Mouse (Mus musculus): ENCODE measurements at regions not wholly inside any gene's neighbourhood (a gene's known extent, or its start where the extent isn't known, plus 50 kb on each side); places are given as distances from the start of the nearest gene placed in this dataset.
A peak's percentile ranks its signal among the peaks of the same experiment; 100 is the strongest.
"Not testable (repeated sequence)": the region's sequence is repeated elsewhere in the genome, so short reads cannot be mapped to it uniquely, and the experiment has no call there.

DNA sequence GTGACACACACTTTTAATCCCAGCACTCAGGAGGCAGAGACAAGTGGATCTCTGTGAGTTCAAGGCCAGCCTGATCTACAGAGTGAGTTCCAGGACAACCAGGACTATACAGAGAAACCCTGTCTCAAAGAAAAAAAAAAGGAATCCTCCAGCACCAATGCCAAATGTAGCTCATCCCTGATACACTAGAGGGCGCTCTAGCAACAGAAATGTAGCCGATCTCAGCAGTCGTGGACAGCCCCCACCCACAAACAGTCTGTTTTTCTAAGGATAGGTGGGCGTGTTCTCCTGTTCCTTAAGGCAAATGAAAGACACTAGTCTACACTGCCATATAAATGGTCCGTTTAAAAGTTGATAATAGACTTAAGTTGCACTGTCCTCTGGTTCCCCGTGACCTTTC, 2447.9 kb upstream of the Gm8797 start:
- ATAC-seq (ENCODE audit: low read depth); H3K27ac ChIP-seq (ENCODE audit: low read depth, low read length); H3K9me3 ChIP-seq (ENCODE audit: control insufficient read depth, low read length); H3K9ac ChIP-seq (replicated peaks; ENCODE audit: low read depth, low read length); H3K4me1 ChIP-seq (ENCODE audit: control insufficient read depth, insufficient read depth, low read length); H3K36me3 ChIP-seq (ENCODE audit: control insufficient read depth, insufficient read depth, low read length); H3K27me3 ChIP-seq (ENCODE audit: control insufficient read depth, insufficient read depth, low read length); H3K4me3 ChIP-seq (ENCODE audit: low read depth, low read length); H3K4me2 ChIP-seq (ENCODE audit: low read depth, low read length): not testable (repeated sequence)
- 34% methylated on average over 6 of the region's 6 CpGs for WGBS

DNA sequence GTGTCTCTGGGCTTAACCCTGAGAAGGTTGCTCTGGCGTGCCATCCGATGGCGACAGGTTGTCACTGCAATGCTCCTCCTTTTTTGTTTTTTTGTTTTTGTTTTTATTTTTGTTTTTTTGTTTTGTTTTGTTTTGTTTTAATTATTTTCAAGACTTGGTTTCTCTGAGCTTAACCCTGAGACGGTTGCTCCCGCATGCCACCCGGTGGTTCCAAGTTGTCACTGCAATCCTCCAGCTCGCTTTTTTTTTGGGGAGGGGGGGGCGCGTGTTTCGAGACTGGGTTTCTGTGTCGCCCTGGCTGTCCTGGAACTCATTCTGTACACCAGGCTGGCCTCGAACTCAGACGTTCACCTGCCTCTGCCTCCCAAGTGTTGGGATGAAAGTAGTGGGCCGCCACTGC, 2442.1 kb upstream of the Gm8797 start:
- Histone ChIP-seq H3K36me3 (ENCODE audit: control insufficient read depth, insufficient read depth, low read length) (no peaks in the 10 kb centered on the region), H3K27me3 (ENCODE audit: control insufficient read depth, insufficient read depth, low read length) (no peaks in the 10 kb centered on the region), H3K9ac (replicated peaks; ENCODE audit: low read depth, low read length) (no peak overlapping the region), H3K4me2 (ENCODE audit: low read depth, low read length) (peak overlapping the region; percentile 22; the same call in 1 of the 2 replicates), H3K9me3 (ENCODE audit: control insufficient read depth, low read length) (no peaks in the 10 kb centered on the region), H3K4me3 (ENCODE audit: low read depth, low read length) (no peak overlapping the region), H3K27ac (ENCODE audit: low read depth, low read length) (no peak overlapping the region), H3K4me1 (ENCODE audit: control insufficient read depth, insufficient read depth, low read length) (no peaks in the 10 kb centered on the region)
- no peak for ATAC-seq (ENCODE audit: low read depth)
- WGBS = 48% methylated on average over 14 of the region's 14 CpGs

DNA sequence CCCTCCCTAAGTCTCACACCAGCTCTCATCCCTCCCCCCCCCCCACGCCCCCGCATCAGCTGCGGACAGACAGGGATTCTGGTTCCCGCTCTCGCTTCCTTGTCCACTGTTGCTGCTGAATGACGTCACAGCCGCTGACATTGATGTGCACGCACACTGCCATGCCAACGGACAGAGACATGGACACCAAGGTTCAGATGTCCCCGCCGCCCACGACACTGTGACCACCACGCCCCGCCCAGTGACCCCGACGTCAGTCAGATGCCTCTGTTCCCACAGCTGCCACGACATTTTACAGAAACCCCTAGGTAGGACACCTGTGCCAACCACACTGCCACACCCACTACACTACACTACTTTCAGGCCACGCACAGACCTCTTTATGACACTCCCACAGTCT, 2441.6 kb upstream of the Gm8797 start:
- Histone ChIP-seq H3K27ac (ENCODE audit: low read depth, low read length) (no peak overlapping the region), H3K4me1 (ENCODE audit: control insufficient read depth, insufficient read depth, low read length) (no peaks in the 10 kb centered on the region), H3K4me3 (ENCODE audit: low read depth, low read length) (no peak overlapping the region), H3K27me3 (ENCODE audit: control insufficient read depth, insufficient read depth, low read length) (no peaks in the 10 kb centered on the region), H3K9ac (replicated peaks; ENCODE audit: low read depth, low read length) (no peak overlapping the region), H3K4me2 (ENCODE audit: low read depth, low read length) (peak overlapping the region; percentile 22; the same call in 1 of the 2 replicates), H3K9me3 (ENCODE audit: control insufficient read depth, low read length) (no peaks in the 10 kb centered on the region), H3K36me3 (ENCODE audit: control insufficient read depth, insufficient read depth, low read length) (no peaks in the 10 kb centered on the region)
- 0 out of 2 replicates have a peak, but pooled peaks have one; percentile 31 for ATAC-seq (ENCODE audit: low read depth)
- WGBS = 58% methylated on average over 18 of the region's 18 CpGs

DNA sequence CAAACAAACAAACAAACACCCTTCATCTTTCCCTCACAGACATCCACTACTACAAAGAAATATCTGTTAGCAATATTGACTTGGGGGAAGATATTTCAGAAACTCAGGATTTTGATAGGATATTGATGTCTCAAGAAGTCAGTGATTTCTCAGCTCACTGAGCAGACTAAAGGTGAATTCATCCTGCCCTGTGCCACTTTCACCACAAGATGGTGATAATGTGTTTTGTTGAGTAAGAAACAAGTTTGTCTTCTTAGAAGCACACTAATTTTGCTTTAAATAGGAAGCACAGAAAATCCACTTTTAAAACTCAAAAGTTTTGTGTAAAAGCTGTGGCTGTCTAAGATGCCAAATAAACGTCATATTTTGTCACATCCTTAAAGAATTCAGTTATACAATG, 2439.8 kb upstream of the Gm8797 start:
- H3K27me3 ChIP-seq (ENCODE audit: control insufficient read depth, insufficient read depth, low read length) = no peaks in the 10 kb centered on the region
- H3K4me1 ChIP-seq (ENCODE audit: control insufficient read depth, insufficient read depth, low read length) = no peaks in the 10 kb centered on the region
- WGBS = 38% methylated on average over 1 of the region's 1 CpGs
- H3K9me3 ChIP-seq (ENCODE audit: control insufficient read depth, low read length) = no peaks in the 10 kb centered on the region
- H3K36me3 ChIP-seq (ENCODE audit: control insufficient read depth, insufficient read depth, low read length) = no peaks in the 10 kb centered on the region
- H3K9ac ChIP-seq (replicated peaks; ENCODE audit: low read depth, low read length) = no peak overlapping the region
- H3K4me2 ChIP-seq (ENCODE audit: low read depth, low read length) = no peak overlapping the region
- H3K4me3 ChIP-seq (ENCODE audit: low read depth, low read length) = no peak overlapping the region
- H3K27ac ChIP-seq (ENCODE audit: low read depth, low read length) = no peak overlapping the region
- ATAC-seq (ENCODE audit: low read depth) = no peak

DNA sequence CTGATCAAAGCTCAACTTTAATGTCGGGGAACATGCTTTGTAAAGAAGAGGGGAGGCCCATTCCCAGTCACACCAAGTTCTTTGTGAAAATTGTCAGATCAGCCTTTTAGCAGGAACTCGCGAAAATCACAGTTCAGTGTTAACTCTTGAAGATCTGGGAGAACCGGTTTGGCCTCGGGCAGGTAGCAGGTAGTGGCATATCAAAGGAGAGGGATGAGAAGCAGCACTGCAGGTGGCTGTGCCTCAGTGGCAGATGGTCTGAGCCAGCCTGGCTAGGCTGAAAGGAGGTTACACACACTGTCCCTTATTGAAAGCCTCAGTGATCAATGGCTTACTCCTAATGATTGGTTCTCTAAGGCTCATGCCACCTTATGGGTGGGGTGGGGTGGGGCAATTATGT, 2401.0 kb upstream of the Gm8797 start:
- 31% methylated on average over 5 of the region's 5 CpGs for WGBS
- no peak overlapping the region for H3K4me2 ChIP-seq (ENCODE audit: low read depth, low read length)
- H3K4me1 ChIP-seq (ENCODE audit: control insufficient read depth, insufficient read depth, low read length) = no peaks in the 10 kb centered on the region
- H3K27ac ChIP-seq (ENCODE audit: low read depth, low read length) = no peak overlapping the region
- ATAC-seq (ENCODE audit: low read depth) = no peak
- no peaks in the 10 kb centered on the region for H3K36me3 ChIP-seq (ENCODE audit: control insufficient read depth, insufficient read depth, low read length)
- no peaks in the 10 kb centered on the region for H3K9me3 ChIP-seq (ENCODE audit: control insufficient read depth, low read length)
- no peak overlapping the region for H3K4me3 ChIP-seq (ENCODE audit: low read depth, low read length)
- no peak overlapping the region for H3K9ac ChIP-seq (replicated peaks; ENCODE audit: low read depth, low read length)
- no peaks in the 10 kb centered on the region for H3K27me3 ChIP-seq (ENCODE audit: control insufficient read depth, insufficient read depth, low read length)

DNA sequence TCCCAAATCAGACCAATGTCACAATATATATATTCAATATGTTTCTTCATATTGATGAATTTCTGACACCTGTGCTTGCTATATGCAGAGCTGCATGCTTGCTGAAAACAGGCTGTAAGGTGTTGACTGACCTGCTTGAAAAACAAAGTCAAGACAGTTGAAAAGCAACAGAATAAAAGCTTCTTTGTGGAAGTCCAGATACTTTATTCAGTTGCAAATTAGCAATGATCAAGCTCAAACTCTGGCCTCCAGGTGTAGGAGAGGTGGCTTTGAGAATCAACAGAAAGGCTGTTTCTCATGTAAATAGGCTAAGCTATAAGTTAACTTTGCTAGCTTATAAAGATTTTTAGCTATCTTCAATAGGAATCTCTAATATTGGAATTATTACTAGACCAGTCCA, 2379.7 kb upstream of the Gm8797 start:
- not testable (repeated sequence) for H3K36me3 ChIP-seq (ENCODE audit: control insufficient read depth, insufficient read depth, low read length); H3K9me3 ChIP-seq (ENCODE audit: control insufficient read depth, low read length); H3K4me3 ChIP-seq (ENCODE audit: low read depth, low read length); H3K27me3 ChIP-seq (ENCODE audit: control insufficient read depth, insufficient read depth, low read length); H3K27ac ChIP-seq (ENCODE audit: low read depth, low read length); H3K4me1 ChIP-seq (ENCODE audit: control insufficient read depth, insufficient read depth, low read length); H3K4me2 ChIP-seq (ENCODE audit: low read depth, low read length); ATAC-seq (ENCODE audit: low read depth); H3K9ac ChIP-seq (replicated peaks; ENCODE audit: low read depth, low read length)

DNA sequence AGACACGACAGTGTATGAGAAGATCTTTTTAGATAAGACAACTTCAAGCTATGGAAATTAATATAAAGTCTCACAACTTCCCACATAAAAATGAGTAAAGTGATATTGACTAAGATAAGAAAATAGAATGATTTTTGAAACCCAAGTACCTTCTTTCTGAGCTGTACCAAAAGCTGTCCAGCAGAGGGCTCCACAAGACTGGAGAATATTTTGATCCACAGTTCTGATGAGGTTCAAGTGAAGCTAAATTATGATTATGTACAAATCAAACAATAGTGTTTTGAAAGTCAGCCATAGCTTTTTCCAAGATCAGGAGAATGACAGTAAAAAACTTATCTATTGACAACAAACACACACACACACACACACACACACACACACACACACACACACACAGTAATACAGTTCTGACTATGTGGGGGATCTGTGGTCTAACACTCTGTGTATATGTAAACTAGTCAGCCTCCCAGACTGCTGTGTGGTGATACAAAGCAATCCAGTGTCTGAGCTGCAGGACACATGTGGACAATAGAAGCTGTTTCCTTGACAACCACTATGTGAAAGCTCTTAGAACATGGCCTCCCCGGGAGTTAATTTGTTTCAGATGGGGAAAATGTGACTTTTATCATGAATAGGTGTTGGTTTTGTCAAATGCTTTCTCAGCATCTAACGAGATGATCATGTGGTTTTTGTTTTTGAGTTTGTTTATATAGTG, 2362.4 kb upstream of the Gm8797 start:
- 19% methylated on average over 3 of the region's 3 CpGs for WGBS
- H3K4me3 ChIP-seq (ENCODE audit: low read depth, low read length) = no peak overlapping the region
- H3K9me3 ChIP-seq (ENCODE audit: control insufficient read depth, low read length) = no peaks in the 10 kb centered on the region
- no peak overlapping the region for H3K4me2 ChIP-seq (ENCODE audit: low read depth, low read length)
- no peaks in the 10 kb centered on the region for H3K36me3 ChIP-seq (ENCODE audit: control insufficient read depth, insufficient read depth, low read length)
- no peaks in the 10 kb centered on the region for H3K27me3 ChIP-seq (ENCODE audit: control insufficient read depth, insufficient read depth, low read length)
- no peaks in the 10 kb centered on the region for H3K4me1 ChIP-seq (ENCODE audit: control insufficient read depth, insufficient read depth, low read length)
- peak; percentile 85; the same call in 1 of the 2 replicates for ATAC-seq (ENCODE audit: low read depth)
- no peak overlapping the region for H3K9ac ChIP-seq (replicated peaks; ENCODE audit: low read depth, low read length)
- no peak overlapping the region for H3K27ac ChIP-seq (ENCODE audit: low read depth, low read length)

All from neural tube, embryonic 14.5 days (tissue).